Mouse (Mus musculus): ENCODE results near the gene Srrd.
A peak's percentile ranks its signal among the peaks of the same experiment; 100 is the strongest.

Gene Srrd

DNA sequence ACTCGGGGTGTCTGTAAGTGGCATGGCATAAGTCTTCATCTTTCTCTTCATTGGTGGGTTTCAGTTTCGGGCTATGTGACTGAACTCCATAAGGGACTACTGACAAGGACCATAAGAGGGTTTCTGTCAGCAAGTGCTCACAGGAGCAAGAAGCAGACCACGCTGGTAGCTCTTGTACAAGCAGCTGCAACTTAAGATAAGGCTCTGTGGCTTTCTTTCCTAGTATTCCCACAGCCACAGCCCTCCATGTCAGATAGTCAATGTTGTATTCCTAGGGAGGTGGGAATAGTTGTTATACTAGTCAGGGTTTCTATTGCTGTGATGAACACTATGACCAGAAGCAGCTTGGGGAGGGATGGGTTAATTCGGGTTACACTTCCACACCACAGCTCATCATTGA is 16.7 kb upstream of the Srrd start:
- no peak for DNase-seq (ENCODE audit: low read depth in 1 of 2, low spot score in 2 of 2)

DNA sequence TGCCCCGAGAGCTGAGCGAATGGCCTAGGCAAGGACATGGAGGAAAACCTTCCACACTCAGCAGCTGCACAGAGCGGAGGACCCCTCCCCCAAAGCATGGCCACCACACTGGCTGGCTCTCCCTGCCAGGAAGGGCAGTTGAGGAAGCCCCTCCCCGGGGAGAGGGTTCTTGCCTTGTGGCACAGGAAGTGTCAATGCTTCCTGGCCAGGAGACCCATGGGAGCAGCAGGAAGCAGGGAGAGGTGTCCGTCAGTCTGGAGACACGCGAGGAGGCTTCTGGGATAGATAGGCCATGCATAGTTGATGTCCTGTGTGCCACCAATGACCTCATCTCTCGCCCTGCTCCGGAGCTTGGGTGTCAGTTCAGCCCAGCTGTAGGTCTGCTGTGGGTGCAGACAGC is 13.5 kb upstream of the Srrd start:
- no peak for DNase-seq (ENCODE audit: low read depth in 1 of 2, low spot score in 2 of 2)

DNA sequence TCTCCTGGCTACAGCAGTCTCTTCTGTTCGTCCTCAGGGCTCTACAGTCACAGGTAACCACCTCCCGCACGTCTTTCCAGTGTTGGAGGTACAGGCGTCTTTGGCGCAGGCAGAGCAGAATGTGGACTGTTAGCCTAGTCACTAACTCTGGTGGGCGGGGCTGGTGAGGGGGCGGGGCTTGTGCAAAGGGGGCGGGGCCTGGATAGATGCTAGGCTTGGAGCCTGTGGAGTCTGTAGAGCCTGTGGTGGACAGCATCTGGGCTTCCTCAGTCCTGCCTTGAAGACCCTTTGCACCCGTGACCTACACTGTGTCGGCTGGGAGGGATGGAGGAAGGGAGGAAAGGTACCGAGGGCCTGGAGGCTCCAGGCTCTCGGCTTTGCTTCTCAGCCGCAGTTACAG is 13.1 kb upstream of the Srrd start, which contains the start of gene Gm6583:
TSS of gene Gm6583 (minus strand) at position 124 of the 400 bp plus-strand sequence.
- no peak for DNase-seq (ENCODE audit: low read depth in 1 of 2, low spot score in 2 of 2)

DNA sequence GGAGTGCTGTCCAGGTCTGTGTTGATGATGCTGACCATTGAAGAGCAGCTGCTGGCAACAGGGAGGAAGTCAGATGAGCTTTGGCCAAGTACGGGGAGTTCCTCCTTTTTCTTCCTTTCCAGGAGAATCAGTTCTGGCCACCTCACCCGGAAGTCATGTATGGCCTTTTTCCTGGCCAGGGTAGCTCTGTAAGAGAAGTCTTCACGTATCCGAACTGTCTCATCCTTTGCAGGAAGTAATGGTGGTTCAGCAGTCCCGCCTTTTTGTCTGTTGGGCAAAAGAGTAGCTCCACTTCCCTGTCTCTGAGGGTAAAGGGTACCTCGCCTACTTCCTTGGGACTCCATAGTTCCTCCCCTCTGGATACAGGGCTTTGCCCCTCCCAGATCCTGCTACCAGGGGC is 12.7 kb upstream of the Srrd start:
- no peak for DNase-seq (ENCODE audit: low read depth in 1 of 2, low spot score in 2 of 2)

DNA sequence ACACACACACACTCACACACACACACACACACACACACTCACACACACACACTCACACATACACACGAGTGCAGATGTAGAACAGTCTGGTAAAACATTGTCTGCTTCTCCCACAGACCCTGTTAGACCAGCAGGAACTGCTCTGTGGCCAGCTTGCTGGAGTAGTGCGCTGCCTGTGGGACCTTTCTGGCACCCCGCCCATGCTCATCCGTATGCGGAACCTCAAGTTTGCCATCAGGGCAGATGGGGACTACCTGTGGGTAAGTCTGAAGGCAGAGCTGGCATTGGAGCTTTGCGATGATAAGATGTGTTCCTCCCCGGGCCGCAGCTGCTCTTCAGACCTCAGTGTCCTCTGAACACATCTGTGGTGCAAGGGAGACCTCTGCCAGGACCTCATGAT is 6.3 kb upstream of the Srrd start:
- DNase-seq (ENCODE audit: low read depth in 1 of 2, low spot score in 2 of 2), result no peak

DNA sequence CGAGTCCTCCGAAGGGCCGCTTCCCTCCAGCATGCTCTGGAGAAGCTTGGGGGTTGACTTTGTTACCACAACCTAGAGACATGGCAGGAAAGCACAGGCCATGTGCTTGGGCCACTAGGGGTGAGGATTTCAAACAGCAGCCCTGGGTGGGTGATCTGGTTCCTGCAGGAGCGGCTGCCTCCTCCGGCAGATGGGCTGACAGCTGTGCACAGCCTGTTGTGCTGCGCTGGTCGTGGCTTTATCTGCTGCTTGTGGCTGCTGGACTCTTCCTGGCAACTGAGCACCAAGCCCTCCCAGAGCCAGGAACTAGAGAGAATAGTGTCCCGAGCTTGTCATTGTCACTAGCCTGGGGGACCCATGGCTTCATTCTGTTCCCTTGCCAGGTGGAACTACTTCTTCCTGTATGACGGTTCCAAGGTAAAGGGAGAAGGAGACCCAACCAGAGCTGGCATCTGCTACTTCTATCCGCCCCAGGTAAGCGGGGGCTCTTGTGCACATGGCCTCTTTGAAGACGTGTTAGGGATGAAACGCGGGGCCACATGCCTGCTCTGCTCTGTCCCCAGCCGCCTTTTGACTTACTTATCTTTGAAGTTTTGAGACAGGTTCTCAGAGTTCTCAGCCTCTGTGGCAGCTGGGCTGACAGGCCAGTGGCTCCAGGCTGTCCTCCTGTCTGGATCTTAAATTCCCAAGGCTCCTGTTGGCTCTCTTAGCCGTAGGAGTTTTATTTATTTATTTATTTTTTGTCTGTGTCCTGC is 3.5 kb upstream of the Srrd start:
- DNase-seq (ENCODE audit: low read depth in 1 of 2, low spot score in 2 of 2), result no peak

DNA sequence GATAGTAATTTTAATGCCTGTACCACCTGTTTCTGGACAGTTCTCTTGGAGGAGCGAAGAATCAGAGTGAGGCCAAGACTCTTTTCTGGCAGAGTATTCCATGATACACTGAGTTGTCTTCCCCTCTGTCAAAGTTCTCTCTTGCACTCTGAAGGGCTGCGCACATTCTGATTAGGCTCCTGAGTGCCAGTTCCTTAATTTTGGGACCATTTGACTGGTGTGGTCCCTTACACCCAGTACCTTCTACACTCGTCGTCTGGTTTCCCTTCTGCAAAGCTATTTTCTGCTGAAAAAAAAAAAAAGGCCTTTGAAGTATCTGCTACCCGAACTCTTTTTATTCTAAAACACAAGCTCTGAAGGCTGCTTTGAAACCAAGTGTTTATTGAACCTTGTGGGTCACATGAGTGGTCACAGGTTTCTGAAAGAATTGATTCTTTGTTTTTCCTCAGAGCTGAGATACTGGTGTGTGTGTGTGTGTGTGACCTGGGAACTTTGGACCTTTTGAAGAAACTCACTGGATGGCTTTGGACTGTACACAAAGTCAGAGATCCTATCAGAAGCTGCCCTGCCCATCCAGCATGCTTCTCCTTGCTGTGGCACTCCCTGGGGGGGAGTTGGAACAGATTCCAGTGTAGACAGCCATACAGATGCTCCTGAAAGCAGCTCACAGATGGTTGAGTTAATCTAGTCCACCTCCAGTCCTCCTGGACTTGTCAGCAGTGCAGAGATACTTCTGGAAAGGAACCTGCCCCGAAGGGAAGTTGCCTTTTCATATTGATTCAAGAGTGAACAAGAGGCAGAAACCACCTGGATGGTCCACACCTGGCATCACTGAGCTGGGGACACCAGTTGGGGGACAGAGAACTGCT is 1.5 kb upstream of the Srrd start:
- peak in 1 of 2 experiments; percentile 38 for DNase-seq (ENCODE audit: low read depth in 1 of 2, low spot score in 2 of 2)

DNA sequence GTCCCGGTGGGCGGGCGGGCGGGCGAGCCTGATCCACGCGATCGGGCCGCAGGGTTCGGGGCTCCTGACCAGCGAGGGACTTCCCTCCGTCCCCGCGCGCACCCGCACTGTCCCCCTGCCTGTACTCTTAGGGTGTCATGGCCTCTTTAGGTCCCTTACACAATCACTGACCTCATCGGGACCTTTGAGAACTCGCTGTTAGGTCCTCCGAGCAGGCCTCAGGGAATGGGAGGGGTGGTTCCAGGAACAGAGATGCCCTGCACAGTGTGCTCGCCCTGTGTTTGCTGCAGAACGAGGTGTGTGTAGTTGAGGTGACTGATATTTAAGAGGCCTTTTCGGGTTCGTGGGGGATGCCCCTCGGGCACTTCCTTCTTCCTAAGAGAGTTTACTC is 360 bp upstream of the Srrd start:
- DNase-seq (ENCODE audit: low read depth in 1 of 2, low spot score in 2 of 2), result no peak

DNA sequence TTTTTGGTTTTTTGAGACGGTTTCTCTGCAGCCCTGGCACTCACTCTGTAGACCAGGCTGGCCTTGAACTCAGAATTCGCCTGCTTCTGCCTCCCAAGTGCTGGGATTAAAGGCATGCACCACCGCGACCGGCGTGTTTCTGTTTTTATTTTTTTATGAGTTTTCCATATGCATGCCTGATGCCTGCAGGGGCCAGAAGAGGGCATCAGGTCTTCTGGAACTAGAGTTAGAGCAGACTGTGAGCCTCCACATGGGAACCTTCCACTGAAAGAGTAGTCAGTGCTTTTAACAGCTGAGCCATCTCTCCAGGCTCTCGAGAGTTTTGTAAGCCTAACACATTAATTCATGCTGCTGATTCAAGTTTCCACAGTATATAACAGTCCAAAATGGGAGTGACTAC is 3.6 kb downstream of the Srrd start:
- DNase-seq (ENCODE audit: low read depth in 1 of 2, low spot score in 2 of 2), result no peak

DNA sequence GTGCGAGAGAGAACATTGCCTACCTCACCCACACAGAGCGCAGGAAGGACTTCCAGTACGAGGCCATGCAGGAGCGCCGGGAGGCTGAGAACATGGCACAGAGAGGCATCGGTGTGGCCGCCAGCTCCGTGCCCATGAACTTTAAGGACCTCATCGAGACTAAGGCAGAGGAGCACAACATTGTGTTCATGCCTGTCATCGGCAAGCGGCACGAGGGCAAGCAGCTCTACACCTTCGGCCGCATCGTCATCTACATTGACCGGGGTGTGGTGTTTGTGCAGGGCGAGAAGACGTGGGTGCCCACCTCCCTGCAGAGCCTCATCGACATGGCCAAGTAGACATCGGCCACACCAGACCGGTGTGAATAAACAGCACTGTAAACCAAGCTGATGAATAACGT is 5.8 kb downstream of the Srrd start:
- DNase-seq (ENCODE audit: low read depth in 1 of 2, low spot score in 2 of 2), result no peak

DNA sequence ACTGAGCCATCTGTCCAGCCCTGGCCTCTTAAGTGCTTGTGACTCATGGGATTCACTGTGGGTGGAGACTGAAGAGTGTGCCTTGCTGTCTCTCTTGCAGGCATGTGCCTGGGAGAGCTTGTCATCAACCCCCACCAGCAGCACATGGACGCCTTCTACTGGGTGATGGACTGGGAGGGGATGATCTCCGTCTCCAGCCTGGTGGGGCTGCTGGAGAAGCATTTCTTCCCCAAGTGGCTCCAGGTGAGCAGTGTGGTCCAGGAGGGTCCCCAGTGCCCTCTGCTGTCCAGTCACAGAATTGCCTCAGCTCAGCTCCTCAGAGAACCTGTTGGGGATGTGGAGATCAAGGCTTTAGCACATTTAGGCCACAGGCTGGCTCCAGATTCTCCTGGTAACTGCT is 7.4 kb downstream of the Srrd start:
- DNase-seq (ENCODE audit: low read depth in 1 of 2, low spot score in 2 of 2), result no peak

DNA sequence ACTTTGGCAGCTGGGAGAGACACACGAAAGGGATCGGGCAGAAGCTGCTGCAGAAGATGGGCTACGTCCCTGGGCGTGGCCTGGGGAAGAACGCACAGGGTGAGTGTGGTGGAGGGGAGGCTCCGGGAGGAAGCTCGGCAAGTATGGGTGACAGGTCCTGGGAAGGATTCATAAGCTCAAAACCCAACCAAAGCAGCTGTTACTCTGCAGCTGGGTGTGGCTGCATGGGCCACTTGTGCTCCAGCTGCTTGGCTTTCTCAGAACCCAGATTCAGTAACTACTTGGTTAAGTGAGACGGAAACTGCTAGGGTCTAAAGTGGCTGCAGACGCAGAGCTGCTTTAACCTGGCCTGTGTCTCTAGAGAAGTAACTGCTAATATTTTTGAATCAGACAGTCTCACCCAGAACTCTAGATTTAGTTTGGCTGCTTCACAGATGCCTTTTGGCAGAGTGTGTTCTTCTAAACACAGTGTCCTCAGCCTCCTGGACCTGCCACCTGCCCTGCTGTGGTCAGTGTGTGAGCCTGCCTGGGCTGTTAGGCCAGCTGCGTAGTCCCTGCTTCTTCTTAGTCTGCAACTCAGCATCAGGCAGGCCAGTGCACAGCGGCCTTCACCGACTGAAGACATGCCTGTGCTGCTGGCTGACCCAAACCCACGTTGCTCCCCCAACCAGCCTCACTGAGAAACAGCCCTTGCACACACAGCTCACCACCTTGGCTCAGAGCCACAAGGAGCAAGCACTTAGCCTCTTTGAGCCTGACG is 12.9 kb downstream of the Srrd start:
- no peak for DNase-seq (ENCODE audit: low read depth in 1 of 2, low spot score in 2 of 2)

DNA sequence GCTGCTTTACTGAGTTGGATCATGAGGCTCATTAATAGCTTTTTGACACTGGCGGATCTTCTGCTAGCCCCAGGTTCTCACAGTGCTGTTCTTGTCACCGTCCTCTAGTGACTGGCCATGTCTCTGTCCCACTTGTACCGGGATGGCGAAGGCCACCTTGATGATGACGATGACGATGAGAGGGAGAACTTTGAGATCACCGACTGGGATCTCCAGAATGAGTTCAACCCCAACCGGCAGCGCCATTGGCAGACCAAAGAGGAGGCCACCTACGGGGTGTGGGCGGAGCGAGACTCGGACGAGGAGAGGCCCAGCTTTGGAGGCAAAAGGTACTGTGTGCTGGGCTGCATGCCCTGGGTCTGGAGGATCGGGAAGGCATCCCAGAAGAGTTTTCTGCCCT is 15.0 kb downstream of the Srrd start:
- no peak for DNase-seq (ENCODE audit: low read depth in 1 of 2, low spot score in 2 of 2)

DNA sequence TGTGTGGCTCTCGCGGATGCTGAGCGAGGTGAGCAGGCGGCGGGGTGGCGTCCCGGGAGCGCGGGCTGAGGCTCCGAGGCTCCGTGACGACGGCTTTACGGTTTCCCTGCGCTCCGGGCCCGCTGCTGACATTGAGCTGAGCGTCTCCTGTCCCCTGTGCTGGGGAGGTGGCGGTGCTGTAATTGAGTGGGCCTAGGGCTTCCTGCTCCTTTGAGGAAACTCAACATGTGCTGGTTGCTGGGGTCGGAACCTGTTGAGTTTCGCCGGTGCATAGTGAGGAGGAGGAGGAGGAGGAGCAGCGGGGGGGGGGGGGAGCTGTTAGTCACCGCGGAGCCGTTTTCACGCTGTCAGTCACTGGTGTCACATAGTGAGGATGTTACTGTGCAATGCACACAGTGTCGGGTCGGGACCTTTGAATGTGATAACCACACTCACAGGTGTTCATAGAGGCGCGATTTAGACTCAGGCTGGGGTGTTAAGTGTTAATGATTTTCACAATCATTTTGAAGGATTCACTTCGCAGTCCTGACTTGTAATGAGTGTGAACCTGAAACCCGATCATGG is 16.3 kb downstream of the Srrd start:
- no peak for DNase-seq (ENCODE audit: low read depth in 1 of 2, low spot score in 2 of 2)

DNA sequence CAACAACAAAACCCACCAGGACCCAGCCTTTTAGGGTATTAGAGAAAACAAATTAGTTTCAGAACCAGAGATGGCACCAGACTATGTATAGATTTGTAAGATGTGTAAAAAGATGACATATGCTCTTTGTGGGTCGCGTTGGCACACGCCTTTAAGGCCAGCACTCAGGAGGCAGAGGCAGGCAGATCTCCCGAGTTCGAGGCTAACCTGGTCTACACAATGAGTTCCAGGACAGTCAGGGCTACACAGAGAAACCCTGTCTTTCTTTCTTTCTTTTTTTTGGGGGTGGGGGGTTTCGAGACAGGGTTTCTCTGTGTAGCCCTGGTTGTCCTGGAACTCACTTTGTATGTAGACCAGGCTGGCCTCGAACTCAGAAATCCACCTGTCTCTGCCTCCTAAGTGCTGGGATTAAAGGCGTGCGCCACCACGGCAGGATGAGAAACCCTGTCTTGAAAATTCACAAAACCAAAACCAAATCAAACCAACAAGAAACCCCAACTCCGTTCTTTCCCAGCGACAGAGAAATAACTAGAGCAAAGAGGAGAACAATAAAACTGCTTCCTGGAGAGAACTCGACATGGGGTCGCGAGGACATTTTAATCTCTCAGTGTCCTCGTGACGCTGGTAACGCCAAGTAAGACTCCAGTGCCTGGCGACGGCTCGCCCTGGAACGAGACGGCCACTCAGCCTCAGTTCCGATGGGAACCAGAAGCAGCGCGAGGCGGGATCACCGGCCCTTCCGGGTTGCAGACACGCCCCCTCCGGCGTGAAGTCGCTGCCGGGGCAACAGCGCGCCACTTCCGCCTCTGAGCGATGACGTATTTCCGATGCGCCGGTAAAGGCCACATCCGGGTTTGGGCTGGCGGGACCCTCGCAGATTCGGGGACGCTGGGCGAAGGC is 17.0 kb downstream of the Srrd start, which contains the start of gene Tfip11:
TSS of gene Tfip11 (plus strand) at position 813 of the 900 bp plus-strand sequence.
- DNase-seq (ENCODE audit: low read depth in 1 of 2, low spot score in 2 of 2), result peak; percentile 86 to 93

DNA sequence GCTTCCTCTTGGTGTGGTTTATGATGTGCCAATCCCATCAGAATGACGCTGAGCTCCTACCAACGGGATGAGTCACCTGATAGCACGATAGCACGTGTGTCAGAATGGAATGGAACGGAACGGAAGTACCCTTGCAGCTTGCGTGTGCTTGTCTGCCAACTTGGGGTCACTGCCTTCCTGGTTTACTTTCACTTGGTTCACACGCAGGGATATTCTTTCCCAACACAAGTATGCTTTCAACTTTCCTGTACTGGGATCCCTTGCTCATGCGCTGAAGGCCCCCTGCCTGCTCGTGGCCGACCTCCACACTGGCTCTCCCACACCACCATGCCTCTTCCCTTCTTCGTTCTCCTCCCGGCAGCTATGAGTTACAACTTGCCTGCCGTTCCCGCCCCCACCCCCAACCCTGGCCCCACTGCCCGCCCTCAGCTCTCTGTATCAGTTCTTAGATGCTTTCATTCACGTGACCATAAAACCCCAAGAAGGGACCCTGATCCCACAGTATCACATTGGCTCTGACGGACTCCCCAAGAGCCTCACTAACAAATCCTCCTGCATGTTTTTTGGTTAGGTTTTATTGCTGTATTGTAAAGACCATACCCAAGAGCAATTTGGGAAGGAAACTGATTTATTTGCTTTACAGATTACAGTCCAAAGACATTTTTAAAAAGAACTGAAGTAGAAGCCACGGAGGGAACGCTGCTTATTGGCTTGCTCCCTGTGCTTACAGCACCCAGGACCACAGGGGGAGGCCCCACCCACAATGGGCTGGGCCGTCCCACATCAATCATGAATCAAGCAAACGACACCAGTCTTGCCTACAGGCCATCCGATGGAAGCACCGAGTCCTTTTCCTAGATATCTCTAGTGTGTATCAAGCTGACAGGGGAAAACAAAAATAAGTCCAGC is 17.9 kb downstream of the Srrd start:
- peak; percentile 63 to 64 for DNase-seq (ENCODE audit: low read depth in 1 of 2, low spot score in 2 of 2)

DNA sequence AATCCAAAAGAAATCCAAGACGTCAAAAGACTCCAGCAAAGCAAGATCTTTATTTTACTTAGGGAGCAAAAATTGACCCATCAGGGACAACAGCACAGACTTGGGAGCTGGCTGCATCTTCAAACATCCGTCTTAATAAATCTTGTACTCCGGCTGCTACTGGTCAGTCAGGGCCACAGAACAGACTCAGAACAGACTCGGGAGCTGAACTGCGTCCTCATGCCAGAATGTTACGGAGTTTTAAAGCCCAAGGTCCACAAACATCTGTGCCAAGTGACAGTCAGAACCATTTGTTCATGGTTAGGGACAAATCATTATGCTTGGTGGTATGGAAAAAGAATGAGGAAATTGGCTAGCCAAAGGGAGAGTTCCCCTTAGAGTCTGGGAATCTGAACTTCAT is 19.6 kb downstream of the Srrd start:
- DNase-seq (ENCODE audit: low read depth in 1 of 2, low spot score in 2 of 2), result no peak

DNA sequence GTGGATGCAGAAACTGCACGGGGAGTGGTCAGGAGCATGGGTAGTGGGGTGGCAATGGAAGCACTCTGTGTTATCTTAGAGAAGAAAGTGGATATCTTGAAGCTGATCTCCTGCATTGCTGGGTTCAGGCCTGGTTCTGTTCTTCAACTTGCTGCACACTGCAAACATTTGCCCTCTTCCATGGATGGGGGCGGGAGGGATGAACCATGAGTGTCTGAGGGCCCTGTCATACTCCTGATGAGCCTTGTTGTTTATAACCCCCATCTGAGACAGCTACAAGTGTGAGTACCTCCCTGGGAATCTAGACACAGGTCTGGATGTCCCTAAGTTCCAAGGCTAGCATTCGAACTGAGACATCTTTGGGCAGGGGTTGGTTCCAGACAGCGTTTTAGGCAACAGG is 21.5 kb downstream of the Srrd start:
- no peak for DNase-seq (ENCODE audit: low read depth in 1 of 2, low spot score in 2 of 2)

DNA sequence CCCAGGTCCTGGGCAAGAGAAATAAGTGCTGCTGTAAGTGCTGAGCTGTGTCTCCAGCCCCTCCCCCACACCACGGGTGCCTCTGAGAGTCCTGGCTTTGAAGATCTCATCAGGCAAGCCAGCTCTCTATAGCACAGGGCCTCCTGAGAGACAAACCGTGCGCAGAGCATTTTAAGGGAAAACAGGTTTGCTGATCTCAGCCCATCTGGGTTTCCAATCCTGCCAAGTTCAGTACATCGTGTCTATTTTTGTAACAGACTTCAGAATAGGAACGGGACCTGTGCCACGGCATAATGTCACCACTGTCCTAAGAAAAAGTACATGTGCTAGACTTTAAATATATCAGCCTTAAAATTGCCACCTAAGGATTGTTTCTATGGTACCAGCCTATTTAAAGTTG is 21.9 kb downstream of the Srrd start:
- no peak for DNase-seq (ENCODE audit: low read depth in 1 of 2, low spot score in 2 of 2)
